Mouse (Mus musculus) heart, embryonic 13.5 days (tissue): ENCODE data around the gene Traf3ip2. TPM values are rescaled to one million over a fixed set of nuclear protein-coding genes. Genes with fewer than 3 reads are reported as not detected.
A peak's percentile ranks its signal among the peaks of the same experiment; 100 is the strongest.

Experiments used
- ATAC-seq: fragments of 200-750 bp; cut with Nextera tagmentation; 2 replicates; pipeline ENCODE4 v1.8.0; 2017; ENCODE audit warnings: moderate TSS enrichment; ENCODE audit not compliant: insufficient number of reproducible peaks, low FRiP score, low TSS enrichment; ENCODE audit errors: extremely low read depth
- H3K27ac ChIP-seq: fragments of 300-500 bp; sonication (generic); replicated peaks from 2 replicates; pipeline ENCODE4 v1.5.1; 2015; ENCODE audit warnings: moderate library complexity, mild to moderate bottlenecking, inconsistent platforms
- H3K27me3 ChIP-seq: fragments of 300-500 bp; sonication (generic); replicated peaks from 2 replicates; pipeline ENCODE4 v1.6.1; 2015; ENCODE audit warnings: mild to moderate bottlenecking, inconsistent platforms
- H3K36me3 ChIP-seq: fragments of 300-500 bp; sonication (generic); 2 replicates; pipeline ENCODE4 v1.6.1; 2015; ENCODE audit warnings: mild to moderate bottlenecking, inconsistent platforms
- H3K4me1 ChIP-seq: fragments of 300-500 bp; sonication (generic); 2 replicates; pipeline ENCODE4 v1.6.1; 2015; ENCODE audit warnings: inconsistent platforms
- H3K4me2 ChIP-seq: fragments of 300-500 bp; sonication (generic); 2 replicates; pipeline ENCODE4 v1.6.1; 2015; ENCODE audit warnings: inconsistent platforms, mild to moderate bottlenecking, moderate library complexity
- H3K4me3 ChIP-seq: fragments of 300-500 bp; sonication (generic); 2 replicates; pipeline ENCODE4 v1.5.1; 2015; ENCODE audit warnings: moderate library complexity, mild to moderate bottlenecking, inconsistent platforms
- H3K9ac ChIP-seq: fragments of 300-500 bp; sonication (generic); 2 replicates; pipeline ENCODE4 v1.6.1; 2015; ENCODE audit warnings: inconsistent platforms, mild to moderate bottlenecking, moderate library complexity
- H3K9me3 ChIP-seq: fragments of 300-500 bp; sonication (generic); 2 replicates; pipeline ENCODE4 v1.6.1; 2016; ENCODE audit warnings: inconsistent platforms
- WGBS: fragments of 180-500 bp; shearing (Covaris S2); methylation state at CpG from one replicate; pipeline ENCODE4 v1.1.7; 2015; ENCODE audit warnings: mixed read lengths; 5-methylcytosine and 5-hydroxymethylcytosine counted together
- polyA plus RNA-seq: library from polyadenylated mRNA; unstranded; fragments of >200 nt; fragmentation: Nextera tagmentation; extraction: Ambion mirVana; gene quantifications from 2 replicates; pipeline ENCODE4 v1.2.1, GENCODE M21; 2015

Gene Traf3ip2
- polyA plus RNA-seq, 1 experiment from 2014 or later = 10.3 TPM

DNA sequence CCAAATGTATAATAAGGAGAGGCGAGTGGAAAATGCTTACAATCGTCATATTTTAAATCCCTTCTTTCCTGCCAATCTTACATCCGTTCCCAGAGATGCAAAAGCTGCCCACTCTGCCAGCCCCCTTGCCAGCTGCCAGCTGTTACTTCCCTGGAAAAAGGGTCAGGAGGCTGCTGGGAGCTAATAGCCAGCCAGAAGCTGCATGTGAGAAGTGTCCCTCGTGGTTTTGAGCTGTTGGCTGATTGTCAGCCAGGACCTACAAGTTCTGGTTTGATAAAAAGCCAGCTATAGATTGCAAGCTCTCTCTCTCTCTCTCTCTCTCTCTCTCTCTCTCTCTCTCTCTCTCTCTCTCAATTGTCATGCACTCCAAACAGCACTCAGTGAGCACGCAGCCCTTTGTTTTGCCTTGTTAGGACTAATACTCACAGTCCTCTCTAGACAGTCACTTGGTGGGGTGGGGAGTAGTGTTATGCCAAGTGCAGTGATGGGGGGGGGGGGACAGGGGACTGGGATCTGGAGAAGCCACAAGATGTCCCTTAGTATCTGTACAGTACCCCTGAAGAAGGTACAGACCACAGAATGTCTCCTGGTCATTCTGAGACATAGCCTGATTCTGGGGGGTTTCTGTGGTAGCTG is 25.3 kb upstream of the Traf3ip2 start:
- WGBS = 48% methylated on average over 5 of the region's 5 CpGs
- Histone ChIP-seq H3K9me3 (no peaks in the 10 kb centered on the region), H3K36me3 (no peaks in the 10 kb centered on the region), H3K4me1 (peaks cover 13% of the 10 kb centered on the region), H3K27ac (peak overlapping the region; percentile 7; the same call in 1 of the 2 replicates), H3K27me3 (no peaks in the 10 kb centered on the region), H3K9ac (no peak overlapping the region), H3K4me2 (no peak overlapping the region), H3K4me3 (no peak overlapping the region)
- no peak for ATAC-seq

DNA sequence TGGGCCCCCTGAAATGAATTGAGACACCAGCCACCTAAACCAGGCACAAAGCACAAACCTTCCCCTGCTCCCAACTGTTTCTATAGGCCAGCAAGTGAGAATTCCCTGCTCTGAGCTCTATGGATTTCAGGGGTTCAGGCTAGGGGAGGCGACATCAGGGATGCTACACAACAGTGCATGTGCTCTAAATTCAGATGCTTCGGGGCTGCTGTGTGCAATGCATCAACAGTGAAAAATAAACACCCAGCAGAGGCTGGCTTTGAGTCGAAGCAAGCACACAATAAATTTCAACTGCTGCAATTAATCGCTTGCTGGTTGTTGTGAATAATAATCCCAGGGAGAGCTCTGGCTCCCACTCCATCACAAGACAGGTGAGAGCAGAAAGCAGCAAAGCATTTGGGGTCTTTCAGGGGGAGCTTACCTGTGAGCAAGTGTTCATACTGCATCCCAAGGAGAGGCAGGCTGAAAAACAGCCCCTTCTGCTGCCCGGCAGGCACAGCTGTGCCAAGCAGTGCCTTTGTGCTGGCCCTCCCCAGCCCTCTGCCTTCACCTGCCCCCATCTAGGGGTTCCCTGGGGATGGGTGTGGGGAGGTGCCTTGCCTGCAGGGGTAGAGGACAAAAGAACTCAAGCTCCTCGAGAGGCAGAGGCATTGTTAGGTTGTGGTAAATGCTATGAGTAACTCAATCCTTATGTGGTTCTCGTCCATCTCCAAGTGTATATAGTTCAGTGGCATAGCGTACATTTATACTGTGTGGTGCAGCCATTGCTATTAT is 24.6 kb upstream of the Traf3ip2 start:
- ATAC-seq = no peak
- WGBS = 82% methylated on average over 8 of the region's 8 CpGs

DNA sequence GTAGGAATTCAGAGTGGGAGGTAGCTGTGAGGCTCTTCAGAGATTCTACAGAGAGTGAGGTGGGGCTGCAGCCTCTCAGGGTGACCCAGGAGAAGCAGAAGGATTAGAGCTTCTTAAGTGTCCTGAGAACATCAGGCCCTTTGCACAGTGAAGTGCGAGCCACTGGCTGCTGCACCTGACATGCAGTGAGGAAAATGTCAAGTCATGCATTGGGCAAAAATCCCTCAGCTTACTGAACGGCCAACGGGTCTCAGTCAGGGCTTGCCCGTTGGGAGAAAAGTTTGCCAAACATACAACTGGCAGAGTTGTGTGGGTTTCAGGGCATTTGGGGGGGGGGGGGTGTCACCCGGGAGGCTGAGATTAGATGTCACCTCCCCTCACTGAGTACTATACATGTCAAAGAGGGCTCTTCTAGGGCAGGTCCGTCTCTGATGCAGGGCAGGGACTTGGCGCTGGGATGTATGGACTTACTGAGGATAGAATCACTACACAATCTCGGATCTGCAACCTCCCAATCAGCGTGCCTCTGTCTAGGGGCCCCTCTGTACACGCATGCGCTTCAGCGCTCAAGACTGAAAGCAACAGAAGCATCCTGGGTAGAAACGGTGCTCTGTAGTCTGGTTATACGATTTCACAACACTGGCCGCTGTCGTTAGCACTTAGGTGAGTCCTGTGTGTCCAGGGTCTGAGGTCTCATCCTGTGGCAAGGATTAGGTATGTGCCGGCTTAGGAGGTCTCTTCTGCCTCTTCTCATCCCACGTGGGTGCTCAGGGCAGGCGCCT is 22.8 kb upstream of the Traf3ip2 start:
- peaks cover 10% of the 10 kb centered on the region; the same call in 1 of the 2 replicates for H3K9me3 ChIP-seq
- no peak for ATAC-seq

More for the DNA sequence above, 24.6 kb upstream of the Traf3ip2 start:
- no peak overlapping the region for H3K4me2 ChIP-seq
- no peaks in the 10 kb centered on the region for H3K36me3 ChIP-seq
- H3K4me3 ChIP-seq = no peak overlapping the region
- no peaks in the 10 kb centered on the region for H3K27me3 ChIP-seq
- 0 out of 2 replicates have a peak, but pooled peaks cover 2% of the 10 kb centered on the region for H3K9me3 ChIP-seq
- no peak overlapping the region for H3K27ac ChIP-seq
- H3K9ac ChIP-seq = no peak overlapping the region
- H3K4me1 ChIP-seq = peaks cover 13% of the 10 kb centered on the region

DNA sequence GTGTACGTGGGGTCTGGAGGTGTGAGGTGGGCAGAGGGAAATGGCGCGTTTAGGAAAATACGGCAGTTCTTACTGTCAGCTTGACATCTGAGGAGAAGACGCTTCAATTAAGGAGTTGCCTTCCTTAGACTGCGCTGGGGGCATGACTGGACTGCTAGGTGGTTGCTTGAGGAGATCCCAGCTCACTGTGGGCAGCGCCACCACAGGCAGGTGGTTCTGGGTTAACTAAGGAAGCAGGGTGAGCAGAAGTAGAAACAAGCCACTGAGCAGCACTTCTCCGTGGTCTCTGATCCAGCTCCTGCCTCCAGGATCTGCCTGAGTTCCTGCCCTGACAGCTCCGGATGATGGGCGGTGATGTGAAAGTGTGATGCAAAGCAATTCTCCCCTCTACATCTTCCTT is 22.1 kb upstream of the Traf3ip2 start:
- peaks cover 15% of the 10 kb centered on the region for H3K4me1 ChIP-seq
- no peak overlapping the region for H3K27ac ChIP-seq
- no peak overlapping the region for H3K9ac ChIP-seq
- no peak overlapping the region for H3K4me2 ChIP-seq
- H3K9me3 ChIP-seq = peaks cover 10% of the 10 kb centered on the region; the same call in 1 of the 2 replicates
- no peak overlapping the region for H3K4me3 ChIP-seq
- 0 out of 2 replicates have a peak, but pooled peaks cover 2% of the 10 kb centered on the region for H3K36me3 ChIP-seq
- 78% methylated on average over 10 of the region's 10 CpGs for WGBS
- no peak for ATAC-seq
- no peaks in the 10 kb centered on the region for H3K27me3 ChIP-seq

More for the DNA sequence above, 22.8 kb upstream of the Traf3ip2 start:
- H3K36me3 ChIP-seq = 0 out of 2 replicates have a peak, but pooled peaks cover 2% of the 10 kb centered on the region
- H3K4me2 ChIP-seq = no peak overlapping the region
- H3K4me1 ChIP-seq = peaks cover 13% of the 10 kb centered on the region
- H3K4me3 ChIP-seq = no peak overlapping the region
- H3K9ac ChIP-seq = no peak overlapping the region
- WGBS = 78% methylated on average over 19 of the region's 19 CpGs
- no peak overlapping the region for H3K27ac ChIP-seq
- no peaks in the 10 kb centered on the region for H3K27me3 ChIP-seq

DNA sequence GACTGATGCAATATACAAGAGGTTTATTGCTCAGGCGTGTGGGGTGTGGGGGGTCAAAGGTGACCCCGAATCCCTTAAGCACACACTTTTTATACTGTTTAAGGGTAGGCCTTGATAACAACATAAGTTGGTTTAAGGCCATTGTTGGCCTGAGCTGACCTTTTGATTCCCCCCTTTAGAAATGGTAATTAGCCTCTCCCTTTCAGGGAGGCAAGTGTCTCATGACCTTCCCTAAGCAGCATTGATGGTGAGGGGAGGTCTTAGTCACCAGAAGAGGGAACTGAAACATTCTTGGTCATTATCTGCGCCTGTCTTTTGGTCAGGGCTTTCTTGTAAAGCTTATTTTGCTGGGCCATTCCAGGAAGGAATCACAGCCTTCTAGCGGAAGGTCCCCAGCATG is 20.2 kb upstream of the Traf3ip2 start:
- no peak for ATAC-seq
- Histone ChIP-seq H3K36me3 (0 out of 2 replicates have a peak, but pooled peaks cover 2% of the 10 kb centered on the region), H3K4me1 (peaks cover 18% of the 10 kb centered on the region), H3K27ac (no peak overlapping the region), H3K4me2 (no peak overlapping the region), H3K9ac (no peak overlapping the region), H3K4me3 (no peak overlapping the region), H3K27me3 (no peaks in the 10 kb centered on the region), H3K9me3 (peaks cover 10% of the 10 kb centered on the region; the same call in 1 of the 2 replicates)
- WGBS = 84% methylated on average over 4 of the region's 4 CpGs

DNA sequence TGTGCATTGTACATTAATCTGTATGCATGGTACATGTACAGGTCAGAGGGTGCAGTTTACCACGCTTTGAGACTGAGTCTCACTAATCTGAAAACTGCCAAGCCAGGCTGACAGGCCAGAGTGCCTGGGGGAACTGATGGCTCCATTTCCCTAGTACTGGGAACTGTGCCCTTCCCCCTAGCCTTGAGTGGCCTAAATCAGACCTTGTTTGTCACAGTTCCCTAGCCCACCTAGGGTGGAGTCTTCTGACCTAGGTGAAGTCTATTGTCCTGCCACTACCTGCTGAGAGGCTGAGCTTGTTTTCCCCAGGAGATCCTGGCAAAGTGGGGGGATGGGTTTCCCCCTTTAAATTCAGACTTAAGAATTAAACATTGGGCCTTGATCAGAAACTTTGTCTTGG is 18.0 kb upstream of the Traf3ip2 start:
- no peak overlapping the region for H3K27ac ChIP-seq
- no peak overlapping the region for H3K9ac ChIP-seq
- no peaks in the 10 kb centered on the region for H3K27me3 ChIP-seq
- WGBS = 64% methylated on average over 1 of the region's 1 CpGs
- no peak overlapping the region for H3K4me2 ChIP-seq
- peaks cover 10% of the 10 kb centered on the region; the same call in 1 of the 2 replicates for H3K9me3 ChIP-seq
- H3K4me1 ChIP-seq = peaks cover 18% of the 10 kb centered on the region
- H3K4me3 ChIP-seq = no peak overlapping the region
- H3K36me3 ChIP-seq = 0 out of 2 replicates have a peak, but pooled peaks cover 2% of the 10 kb centered on the region
- ATAC-seq = no peak

DNA sequence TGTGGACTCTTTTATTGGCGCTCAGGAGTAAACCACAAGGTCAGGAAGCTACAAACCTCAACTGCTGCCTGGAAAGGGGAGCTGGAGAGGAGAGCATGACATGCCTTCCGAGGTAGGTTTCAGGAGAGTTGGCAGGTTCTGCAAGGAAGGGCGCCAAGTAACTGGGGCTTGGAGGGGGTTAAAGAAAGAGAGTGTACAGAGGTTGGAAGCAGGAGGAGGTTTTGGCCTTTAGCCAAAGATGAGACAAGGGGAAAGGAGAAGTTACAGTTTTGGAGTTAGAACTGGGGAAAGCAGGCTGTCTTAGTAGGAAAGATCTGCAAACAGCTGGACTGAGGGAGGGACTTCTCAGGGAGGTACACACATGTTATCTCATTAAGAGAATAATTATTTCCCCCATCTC is 16.9 kb upstream of the Traf3ip2 start:
- Histone ChIP-seq H3K27ac (peak overlapping the region; percentile 38; the same call in 1 of the 2 replicates), H3K27me3 (no peaks in the 10 kb centered on the region), H3K9me3 (peaks cover 10% of the 10 kb centered on the region; the same call in 1 of the 2 replicates), H3K4me2 (no peak overlapping the region), H3K4me3 (no peak overlapping the region), H3K36me3 (0 out of 2 replicates have a peak, but pooled peaks cover 2% of the 10 kb centered on the region), H3K4me1 (peaks cover 18% of the 10 kb centered on the region), H3K9ac (no peak overlapping the region)
- WGBS = 55% methylated on average over 3 of the region's 3 CpGs
- ATAC-seq = no peak

DNA sequence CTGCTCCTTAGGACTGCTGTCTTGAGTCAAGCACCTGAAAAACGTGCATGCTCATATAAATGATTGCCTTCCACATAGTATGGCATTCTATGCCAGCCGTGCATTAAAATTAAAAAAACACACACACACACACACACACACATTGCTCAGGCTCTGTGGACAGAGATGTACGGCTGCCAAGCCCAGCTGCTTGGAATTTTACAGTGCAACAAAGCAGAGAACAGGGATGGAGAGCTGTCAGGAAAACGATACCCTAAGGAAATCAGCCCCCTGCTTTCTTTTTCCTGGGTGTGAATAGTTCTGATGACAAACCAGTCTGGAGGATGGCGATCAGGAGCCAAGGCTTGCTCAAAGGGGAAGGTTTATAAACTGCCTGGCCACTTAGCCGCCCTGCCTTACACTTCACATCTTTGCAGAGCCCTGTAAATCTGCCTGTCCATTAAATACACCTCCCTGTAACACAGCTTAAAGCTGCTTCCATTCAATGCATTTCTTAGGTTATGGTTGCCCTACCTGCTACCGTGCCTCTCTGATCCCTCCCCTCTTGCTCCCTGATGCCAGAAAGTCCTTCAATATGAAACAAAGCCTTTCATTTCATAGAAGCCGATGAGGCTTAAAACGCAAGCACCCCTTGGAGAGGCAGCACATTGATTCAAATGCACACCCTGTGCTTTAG is 15.5 kb upstream of the Traf3ip2 start:
- no peak overlapping the region for H3K4me3 ChIP-seq
- no peak overlapping the region for H3K27ac ChIP-seq
- no peak for ATAC-seq
- H3K36me3 ChIP-seq = 0 out of 2 replicates have a peak, but pooled peaks cover 2% of the 10 kb centered on the region
- peaks cover 10% of the 10 kb centered on the region; the same call in 1 of the 2 replicates for H3K9me3 ChIP-seq
- H3K9ac ChIP-seq = no peak overlapping the region
- peaks cover 18% of the 10 kb centered on the region for H3K4me1 ChIP-seq
- 54% methylated on average over 9 of the region's 9 CpGs for WGBS
- no peak overlapping the region for H3K4me2 ChIP-seq
- no peaks in the 10 kb centered on the region for H3K27me3 ChIP-seq

DNA sequence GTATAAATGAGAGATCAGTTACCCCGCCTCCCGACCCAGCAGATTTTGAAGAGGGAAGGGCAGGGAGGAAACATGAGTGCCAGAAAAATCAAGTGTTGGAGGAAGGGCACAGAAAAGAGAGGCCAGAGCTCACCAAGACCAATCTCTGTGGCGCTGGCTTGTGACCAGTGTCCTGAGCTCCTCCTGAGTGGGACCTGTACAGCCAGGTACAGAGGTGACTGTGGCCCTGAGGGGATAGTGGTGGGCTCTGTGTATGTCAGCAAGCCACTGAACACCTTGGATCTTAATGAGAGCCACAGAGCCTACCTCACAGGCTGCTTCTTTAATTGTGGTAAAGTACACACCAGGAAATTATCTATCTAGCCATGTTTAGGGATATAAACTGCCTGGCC is 14.9 kb upstream of the Traf3ip2 start:
- H3K27ac ChIP-seq = no peak overlapping the region
- 0 out of 2 replicates have a peak, but pooled peaks cover 2% of the 10 kb centered on the region for H3K36me3 ChIP-seq
- H3K27me3 ChIP-seq = no peaks in the 10 kb centered on the region
- no peak overlapping the region for H3K9ac ChIP-seq
- H3K4me1 ChIP-seq = peaks cover 18% of the 10 kb centered on the region
- no peak overlapping the region for H3K4me3 ChIP-seq
- peaks cover 10% of the 10 kb centered on the region; the same call in 1 of the 2 replicates for H3K9me3 ChIP-seq
- WGBS = 63% methylated on average over 3 of the region's 3 CpGs
- no peak for ATAC-seq
- H3K4me2 ChIP-seq = no peak overlapping the region

DNA sequence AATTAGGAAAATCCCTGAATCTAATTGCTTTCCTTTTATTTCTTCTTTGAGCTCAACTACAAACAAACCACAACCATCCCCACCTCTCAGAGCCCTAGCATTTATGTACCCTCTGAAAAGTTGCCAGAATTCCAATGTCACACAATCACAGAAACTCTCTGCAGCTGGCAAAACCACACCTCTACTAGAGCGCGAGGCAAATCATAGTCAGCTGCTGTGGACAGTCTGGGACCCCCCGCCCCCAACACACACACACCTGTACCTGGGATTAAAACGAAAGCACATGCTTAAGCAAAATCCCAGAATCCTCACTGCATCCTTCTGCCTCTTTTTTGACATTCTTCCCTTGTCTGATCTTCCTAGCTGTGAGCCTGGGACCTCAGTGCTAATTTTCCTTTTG is 13.1 kb upstream of the Traf3ip2 start:
- no peak overlapping the region for H3K4me3 ChIP-seq
- H3K9ac ChIP-seq = no peak overlapping the region
- H3K27ac ChIP-seq = no peak overlapping the region
- H3K36me3 ChIP-seq = no peaks in the 10 kb centered on the region
- H3K27me3 ChIP-seq = no peaks in the 10 kb centered on the region
- 77% methylated on average over 4 of the region's 4 CpGs for WGBS
- H3K4me1 ChIP-seq = peaks cover 18% of the 10 kb centered on the region
- no peak for ATAC-seq
- no peak overlapping the region for H3K4me2 ChIP-seq
- H3K9me3 ChIP-seq = no peaks in the 10 kb centered on the region
